21 mouse cellular contexts compared by ENCODE assay signal in the genomic region with DNA sequence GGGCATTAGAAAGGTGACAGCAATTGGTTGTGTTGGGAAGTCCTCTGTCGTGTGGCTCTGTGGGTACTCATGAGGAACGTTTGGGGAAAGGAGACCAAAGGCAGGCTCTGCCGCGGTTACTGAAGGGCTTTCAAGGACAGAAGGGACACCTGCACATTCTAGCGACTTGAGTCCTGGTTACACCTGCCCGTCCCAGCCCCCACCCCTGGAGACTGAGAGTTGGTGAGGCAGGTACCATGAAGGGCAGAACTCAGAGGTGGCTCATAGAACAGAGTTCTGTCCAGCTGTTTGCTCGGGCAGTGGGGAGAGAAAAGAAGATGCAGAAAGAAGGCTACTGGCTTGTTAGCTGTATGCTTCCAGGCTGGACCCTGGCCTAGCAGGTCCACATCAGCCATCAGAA. TPM values are rescaled to one million over a fixed set of nuclear protein-coding genes. Genes with fewer than 3 reads are reported as not detected.
A peak's percentile ranks its signal among the peaks of the same experiment; 100 is the strongest.
DNase-seq lines count a peak whose midpoint lies in the region; ATAC-seq and TF ChIP-seq lines count a peak whose summit lies in the region.
"Had no signal": no experiment of that assay in that cellular context is flagged by ENCODE, and none has a peak within 500 bp of the region (broad histone marks: within the 10 kb centered on the region; RNA-seq: fewer than 3 reads in every experiment).

No protein-coding gene starts in this region.

- H3K4me1 ChIP-seq in heart, embryonic 12.5 days (replicated peaks): peaks cover 60% of the 10 kb centered on the region
- peaks cover 27% of the 10 kb centered on the region for H3K4me1 ChIP-seq in kidney, embryonic 15.5 days
- peaks cover 4% of the 10 kb centered on the region for H3K4me1 ChIP-seq in thymus, adult 2 months (replicated peaks; ENCODE audit: control insufficient read depth, insufficient read depth, low read length)
- H3K4me1 ChIP-seq: forebrain, embryonic 13.5 days; hindbrain, embryonic 13.5 days; liver, embryonic 15.5 days had no signal

- peak overlapping the region; percentile 36 for H3K27ac ChIP-seq in heart, embryonic 12.5 days (ENCODE audit: poor library complexity, severe bottlenecking)
- H3K27ac ChIP-seq in kidney, embryonic 15.5 days: no peak overlapping the region
- H3K27ac ChIP-seq in thymus, adult 2 months (ENCODE audit: control insufficient read depth, insufficient read depth, low read length): no peak overlapping the region
- H3K27ac ChIP-seq: forebrain, embryonic 13.5 days; hindbrain, embryonic 13.5 days; limb, embryonic 12.5 days; liver, embryonic 15.5 days had no signal

- no peaks in the 10 kb centered on the region for H3K27me3 ChIP-seq in heart, embryonic 12.5 days (replicated peaks)
- H3K27me3 ChIP-seq in kidney, embryonic 15.5 days: no peaks in the 10 kb centered on the region
- H3K27me3 ChIP-seq in thymus, adult 2 months (ENCODE audit: control insufficient read depth, insufficient read depth, low read length): no peaks in the 10 kb centered on the region
- H3K27me3 ChIP-seq: forebrain, embryonic 13.5 days; hindbrain, embryonic 13.5 days had no signal

- H3K9me3 ChIP-seq in heart, embryonic 12.5 days (replicated peaks): no peaks in the 10 kb centered on the region
- no peaks in the 10 kb centered on the region for H3K9me3 ChIP-seq in kidney, embryonic 15.5 days (replicated peaks)
- H3K9me3 ChIP-seq: forebrain, embryonic 13.5 days; hindbrain, embryonic 13.5 days; limb, embryonic 12.5 days; liver, embryonic 15.5 days had no signal

- 64% methylated on average over 7 of the region's 7 CpGs for WGBS in heart, embryonic 12.5 days
- WGBS in kidney, embryonic 15.5 days: 80% methylated on average over 7 of the region's 7 CpGs
- 83% methylated on average over 7 of the region's 7 CpGs for WGBS in thymus, adult 2 months

- TF ChIP-seq CTCF in thymus, adult 2 months (IDR thresholded peaks at IDR 0.05; ENCODE audit: borderline replicate concordance, control insufficient read depth, extremely low read depth, insufficient read depth, low read length, poor library complexity): no peak

- no peaks in the 10 kb centered on the region for H3K36me3 ChIP-seq in heart, embryonic 12.5 days
- H3K36me3 ChIP-seq in kidney, embryonic 15.5 days: no peaks in the 10 kb centered on the region
- H3K36me3 ChIP-seq in thymus, adult 2 months (ENCODE audit: control insufficient read depth, insufficient read depth, low read length): no peaks in the 10 kb centered on the region
- H3K36me3 ChIP-seq: hindbrain, embryonic 13.5 days; limb, embryonic 12.5 days; liver, embryonic 15.5 days had no signal

- no peak overlapping the region for H3K4me3 ChIP-seq in heart, embryonic 12.5 days
- no peak overlapping the region for H3K4me3 ChIP-seq in kidney, embryonic 15.5 days (replicated peaks)
- no peak overlapping the region for H3K4me3 ChIP-seq in thymus, adult 2 months (ENCODE audit: control insufficient read depth, insufficient read depth, low read length)
- H3K4me3 ChIP-seq: erythroblast, embryonic 14.5 days; forebrain, embryonic 13.5 days; hindbrain, embryonic 13.5 days; limb, embryonic 12.5 days; liver, embryonic 15.5 days had no signal

- TF ChIP-seq POLR2A in thymus, adult 2 months (IDR thresholded peaks at IDR 0.05; ENCODE audit: control insufficient read depth, extremely low read depth, insufficient read depth, low read length, poor library complexity): no peak

- no peak overlapping the region for H3K4me2 ChIP-seq in heart, embryonic 12.5 days
- H3K4me2 ChIP-seq in kidney, embryonic 15.5 days: no peak overlapping the region
- H3K4me2 ChIP-seq: forebrain, embryonic 13.5 days; hindbrain, embryonic 13.5 days; limb, embryonic 12.5 days; liver, embryonic 15.5 days; lung, embryonic 14.5 days had no signal

- no peak overlapping the region for H3K9ac ChIP-seq in heart, embryonic 12.5 days
- H3K9ac ChIP-seq in kidney, embryonic 15.5 days: no peak overlapping the region
- H3K9ac ChIP-seq: forebrain, embryonic 13.5 days; hindbrain, embryonic 13.5 days; limb, embryonic 12.5 days; liver, embryonic 15.5 days; lung, embryonic 14.5 days had no signal

- no peak for DNase-seq in heart, adult 11 months
- peak; percentile 51 for DNase-seq in kidney, adult 18-20 months
- DNase-seq in kidney, postnatal 10 days: peak; percentile 64
- no peak for DNase-seq in thymus, adult 2 months
- no peak for DNase-seq in adrenal gland, adult 8-10 months
- DNase-seq: B cell, adult 2 months; cerebellum, adult 18-20 months; cerebellum, postnatal 10 days; lung, embryonic 14.5 days; lung, postnatal 14 days; midbrain, embryonic 14.5 days; right cerebral cortex, postnatal 14 days; thymus, postnatal 14 days had no signal

- no peak for ATAC-seq in heart, embryonic 12.5 days (ENCODE audit: insufficient number of reproducible peaks, low FRiP score)
- no peak for ATAC-seq in kidney, embryonic 15.5 days (replicated peaks; ENCODE audit: low FRiP score)
- ATAC-seq: forebrain, embryonic 13.5 days; intestine, embryonic 16.5 days had no signal

RNA-seq across cellular contexts. Expression of a gene that starts 17.1 kb away (rescaled TPM):
- polyA plus RNA-seq in heart, embryonic 12.5 days (2016; fragmentation: Nextera tagmentation; extraction: Ambion mirVana): 115 and 130 TPM in 2 replicates
- polyA plus RNA-seq in kidney, embryonic 15.5 days (2015; fragmentation: Nextera tagmentation; extraction: Ambion mirVana): 69.9 and 74.6 TPM in 2 replicates
- 38.2 and 38.8 TPM in 2 replicates for polyA plus RNA-seq in thymus, adult 2 months (2012; rRNA removed)
- total RNA-seq in adrenal gland, adult 8-10 months (2022): 100 to 1,000 TPM; 103 to 167 (median 141) TPM

Comparison
In these comparisons a context has a peak if more than half of its experiments do, and no peak if none do; other contexts are left out.
1. DNase-seq: peak in kidney, adult 18-20 months (single experiment) and kidney, postnatal 10 days (single experiment); none in heart, adult 11 months (single experiment), thymus, adult 2 months (single experiment) and adrenal gland, adult 8-10 months (single experiment).